Mouse (Mus musculus): ENCODE measurements at regions not wholly inside any gene's neighbourhood (a gene's known extent, or its start where the extent isn't known, plus 50 kb on each side); places are given as distances from the start of the nearest gene placed in this dataset.

DNA sequence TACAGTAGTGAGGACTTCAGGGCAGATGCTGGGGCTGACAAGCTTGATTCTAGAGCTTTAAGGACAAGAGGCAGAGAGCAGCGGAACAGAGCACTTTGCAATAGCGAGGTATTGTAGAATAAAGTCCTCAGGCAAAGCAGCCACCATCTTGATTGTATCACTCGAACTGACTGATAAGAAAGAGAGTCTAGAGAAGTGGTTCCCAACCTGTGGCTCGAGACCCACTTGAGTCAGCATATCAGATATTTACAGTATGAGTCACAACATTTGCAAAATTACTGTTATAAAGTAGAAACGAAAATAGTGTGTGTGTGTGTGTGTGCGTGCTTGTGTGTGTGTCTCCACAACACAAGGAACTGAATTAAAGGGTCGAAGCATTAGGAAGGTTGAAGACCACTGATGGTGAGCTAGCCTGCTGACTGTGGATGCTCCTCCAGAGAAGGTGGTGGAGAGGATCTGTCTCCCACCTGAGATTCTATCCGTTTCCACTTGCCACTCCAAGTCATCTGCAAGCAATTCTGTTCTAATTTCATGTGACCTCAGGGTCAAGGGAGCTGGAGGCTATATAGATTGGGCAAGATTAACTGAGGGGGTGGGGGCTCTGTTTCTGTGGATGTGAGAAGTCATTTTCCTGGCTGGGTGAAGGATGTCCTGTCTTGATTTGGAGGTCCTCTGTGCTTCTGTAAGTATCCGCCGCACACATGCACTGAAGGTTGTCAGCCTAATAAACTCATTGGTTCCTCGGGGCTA is 115.0 kb downstream of the Phlda1 start:
- ATAC-seq (ENCODE audit: low FRiP score), result no peak

GRCm38 (mm10) chr10:111622789-111623188 is 116.7 kb downstream of the Phlda1 start:
- H3K9ac ChIP-seq (ENCODE audit: low read length), result no peak overlapping the region
- no peaks in the 10 kb centered on the region for H3K36me3 ChIP-seq (ENCODE audit: control insufficient read depth, insufficient read depth, low read length)
- DNase-seq (ENCODE audit: low spot score, missing footprints) (no peak), ATAC-seq (ENCODE audit: low FRiP score) (no peak)
- no peak overlapping the region for H3K27ac ChIP-seq (ENCODE audit: low read depth, low read length)
- no peaks in the 10 kb centered on the region for H3K27me3 ChIP-seq (ENCODE audit: control insufficient read depth, insufficient read depth, low read length)
- WGBS, result 60% methylated on average over 4 of the region's 4 CpGs
- H3K4me2 ChIP-seq, result no peak overlapping the region
- no peaks in the 10 kb centered on the region for H3K9me3 ChIP-seq (ENCODE audit: control insufficient read depth, low read length)
- H3K4me3 ChIP-seq (ENCODE audit: low read depth, low read length), result no peak overlapping the region
- H3K4me1 ChIP-seq (ENCODE audit: control insufficient read depth, insufficient read depth, low read length), result no peaks in the 10 kb centered on the region

More for the DNA sequence above, 115.0 kb downstream of the Phlda1 start:
- Histone ChIP-seq H3K9ac (ENCODE audit: low read length) (no peak overlapping the region), H3K9me3 (ENCODE audit: control insufficient read depth, low read length) (no peaks in the 10 kb centered on the region), H3K27me3 (ENCODE audit: control insufficient read depth, insufficient read depth, low read length) (no peaks in the 10 kb centered on the region), H3K27ac (ENCODE audit: low read depth, low read length) (no peak overlapping the region), H3K36me3 (ENCODE audit: control insufficient read depth, insufficient read depth, low read length) (no peaks in the 10 kb centered on the region), H3K4me3 (ENCODE audit: low read depth, low read length) (no peak overlapping the region), H3K4me2 (no peak overlapping the region), H3K4me1 (ENCODE audit: control insufficient read depth, insufficient read depth, low read length) (no peaks in the 10 kb centered on the region)
- no peak for DNase-seq (ENCODE audit: low spot score, missing footprints)
- 86% methylated on average over 11 of the region's 11 CpGs for WGBS

GRCm38 (mm10) chr10:111624021-111624420 is 117.9 kb downstream of the Phlda1 start:
- Histone ChIP-seq H3K9me3 (ENCODE audit: control insufficient read depth, low read length) (no peaks in the 10 kb centered on the region), H3K27me3 (ENCODE audit: control insufficient read depth, insufficient read depth, low read length) (no peaks in the 10 kb centered on the region), H3K36me3 (ENCODE audit: control insufficient read depth, insufficient read depth, low read length) (no peaks in the 10 kb centered on the region)

GRCm38 (mm10) chr10:111624624-111625023 is 118.5 kb downstream of the Phlda1 start:
- Histone ChIP-seq H3K4me3 (ENCODE audit: low read depth, low read length) (no peak overlapping the region), H3K9me3 (ENCODE audit: control insufficient read depth, low read length) (no peaks in the 10 kb centered on the region), H3K27me3 (ENCODE audit: control insufficient read depth, insufficient read depth, low read length) (no peaks in the 10 kb centered on the region), H3K4me2 (no peak overlapping the region), H3K36me3 (ENCODE audit: control insufficient read depth, insufficient read depth, low read length) (no peaks in the 10 kb centered on the region), H3K9ac (ENCODE audit: low read length) (no peak overlapping the region), H3K27ac (ENCODE audit: low read depth, low read length) (no peak overlapping the region), H3K4me1 (ENCODE audit: control insufficient read depth, insufficient read depth, low read length) (no peaks in the 10 kb centered on the region)
- peak; percentile 84 for DNase-seq (ENCODE audit: low spot score, missing footprints)
- 20% methylated on average over 7 of the region's 7 CpGs for WGBS
- ATAC-seq (ENCODE audit: low FRiP score), result no peak

More at GRCm38 (mm10) chr10:111624021-111624420, 117.9 kb downstream of the Phlda1 start:
- Histone ChIP-seq H3K4me3 (ENCODE audit: low read depth, low read length) (no peak overlapping the region), H3K4me1 (ENCODE audit: control insufficient read depth, insufficient read depth, low read length) (no peaks in the 10 kb centered on the region), H3K27ac (ENCODE audit: low read depth, low read length) (no peak overlapping the region), H3K9ac (ENCODE audit: low read length) (no peak overlapping the region), H3K4me2 (no peak overlapping the region)
- no peak for ATAC-seq (ENCODE audit: low FRiP score)
- DNase-seq (ENCODE audit: low spot score, missing footprints), result no peak
- WGBS, result 27% methylated on average over 2 of the region's 2 CpGs

GRCm38 (mm10) chr10:111625573-111625972 is 119.5 kb downstream of the Phlda1 start:
- 95% methylated on average over 11 of the region's 11 CpGs for WGBS
- H3K27ac ChIP-seq (ENCODE audit: low read depth, low read length), result no peak overlapping the region
- no peak overlapping the region for H3K4me3 ChIP-seq (ENCODE audit: low read depth, low read length)
- H3K36me3 ChIP-seq (ENCODE audit: control insufficient read depth, insufficient read depth, low read length), result no peaks in the 10 kb centered on the region
- ATAC-seq (ENCODE audit: low FRiP score), result no peak
- DNase-seq (ENCODE audit: low spot score, missing footprints), result no peak
- H3K4me1 ChIP-seq (ENCODE audit: control insufficient read depth, insufficient read depth, low read length), result no peaks in the 10 kb centered on the region
- H3K9me3 ChIP-seq (ENCODE audit: control insufficient read depth, low read length), result no peaks in the 10 kb centered on the region
- no peak overlapping the region for H3K9ac ChIP-seq (ENCODE audit: low read length)
- no peaks in the 10 kb centered on the region for H3K27me3 ChIP-seq (ENCODE audit: control insufficient read depth, insufficient read depth, low read length)
- no peak overlapping the region for H3K4me2 ChIP-seq

- WGBS, result 93% methylated on average over 6 of the region's 6 CpGs
- H3K27me3 ChIP-seq (ENCODE audit: control insufficient read depth, insufficient read depth, low read length), result no peaks in the 10 kb centered on the region
Observed at GRCm38 (mm10) chr10:111626009-111626408, 119.9 kb downstream of the Phlda1 start.

DNA sequence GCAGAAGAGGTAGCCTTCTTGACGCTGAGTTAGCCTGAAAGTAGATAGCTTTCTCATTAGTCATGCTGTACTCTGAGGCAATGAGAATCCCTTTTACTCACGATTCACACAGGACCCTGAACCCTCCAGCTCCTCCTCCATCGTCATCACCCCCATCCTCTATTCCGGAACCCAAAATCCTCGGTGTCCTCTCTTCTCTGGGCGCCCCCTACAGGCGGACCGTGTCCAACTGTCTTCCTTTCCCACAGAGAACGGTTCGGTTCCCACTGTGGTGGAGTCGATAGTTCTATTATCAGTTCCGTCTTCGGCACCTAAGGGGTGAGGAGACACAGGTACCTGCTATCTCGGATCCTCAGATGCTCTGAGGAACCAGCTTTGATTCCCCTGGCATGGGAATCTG is 130.2 kb downstream of the Phlda1 start:
- Histone ChIP-seq H3K27ac (ENCODE audit: low read depth, low read length) (no peak overlapping the region), H3K4me3 (ENCODE audit: low read depth, low read length) (no peak overlapping the region), H3K27me3 (ENCODE audit: control insufficient read depth, insufficient read depth, low read length) (no peaks in the 10 kb centered on the region), H3K9ac (ENCODE audit: low read length) (no peak overlapping the region), H3K4me2 (no peak overlapping the region), H3K9me3 (ENCODE audit: control insufficient read depth, low read length) (no peaks in the 10 kb centered on the region), H3K36me3 (ENCODE audit: control insufficient read depth, insufficient read depth, low read length) (no peaks in the 10 kb centered on the region), H3K4me1 (ENCODE audit: control insufficient read depth, insufficient read depth, low read length) (no peaks in the 10 kb centered on the region)
- ATAC-seq (ENCODE audit: low FRiP score) (no peak), DNase-seq (ENCODE audit: low spot score, missing footprints) (no peak)
- WGBS, result 64% methylated on average over 14 of the region's 14 CpGs

More at GRCm38 (mm10) chr10:111626009-111626408, 119.9 kb downstream of the Phlda1 start:
- no peak overlapping the region for H3K4me2 ChIP-seq
- no peak overlapping the region for H3K9ac ChIP-seq (ENCODE audit: low read length)
- no peaks in the 10 kb centered on the region for H3K9me3 ChIP-seq (ENCODE audit: control insufficient read depth, low read length)
- no peaks in the 10 kb centered on the region for H3K36me3 ChIP-seq (ENCODE audit: control insufficient read depth, insufficient read depth, low read length)
- DNase-seq (ENCODE audit: low spot score, missing footprints), result no peak
- no peaks in the 10 kb centered on the region for H3K4me1 ChIP-seq (ENCODE audit: control insufficient read depth, insufficient read depth, low read length)
- no peak overlapping the region for H3K4me3 ChIP-seq (ENCODE audit: low read depth, low read length)
- ATAC-seq (ENCODE audit: low FRiP score), result no peak
- H3K27ac ChIP-seq (ENCODE audit: low read depth, low read length), result no peak overlapping the region

GRCm38 (mm10) chr10:111637084-111637735 is 131.1 kb downstream of the Phlda1 start:
- Histone ChIP-seq H3K27me3 (ENCODE audit: control insufficient read depth, insufficient read depth, low read length) (no peaks in the 10 kb centered on the region), H3K4me1 (ENCODE audit: control insufficient read depth, insufficient read depth, low read length) (no peaks in the 10 kb centered on the region), H3K9me3 (ENCODE audit: control insufficient read depth, low read length) (no peaks in the 10 kb centered on the region), H3K9ac (ENCODE audit: low read length) (no peak overlapping the region), H3K36me3 (ENCODE audit: control insufficient read depth, insufficient read depth, low read length) (no peaks in the 10 kb centered on the region), H3K27ac (ENCODE audit: low read depth, low read length) (no peak overlapping the region), H3K4me2 (no peak overlapping the region), H3K4me3 (ENCODE audit: low read depth, low read length) (no peak overlapping the region)
- WGBS, result 92% methylated on average over 12 of the region's 12 CpGs
- ATAC-seq (ENCODE audit: low FRiP score) (no peak), DNase-seq (ENCODE audit: low spot score, missing footprints) (no peak)

DNA sequence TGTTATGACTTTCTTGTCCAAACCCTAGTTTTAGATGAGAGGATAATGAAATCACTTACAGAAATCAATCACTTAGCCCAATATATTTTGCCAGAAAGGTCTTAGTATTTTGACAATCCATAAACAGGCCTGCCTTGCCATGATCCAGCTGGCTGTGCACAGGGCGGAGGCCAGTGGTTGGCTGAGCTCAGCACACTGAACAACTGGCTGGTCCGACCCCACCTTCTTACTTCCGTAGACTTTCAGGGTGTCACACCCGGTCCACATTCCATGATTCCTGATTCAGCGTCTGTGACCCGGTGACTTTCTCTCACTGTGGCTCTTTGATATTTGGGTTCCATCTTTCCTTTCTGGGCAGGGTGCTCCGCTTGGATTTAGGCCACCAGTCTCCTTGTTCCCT is 133.8 kb downstream of the Phlda1 start:
- Histone ChIP-seq H3K36me3 (ENCODE audit: control insufficient read depth, insufficient read depth, low read length) (no peaks in the 10 kb centered on the region), H3K4me3 (ENCODE audit: low read depth, low read length) (no peak overlapping the region), H3K27me3 (ENCODE audit: control insufficient read depth, insufficient read depth, low read length) (no peaks in the 10 kb centered on the region), H3K9ac (ENCODE audit: low read length) (no peak overlapping the region), H3K9me3 (ENCODE audit: control insufficient read depth, low read length) (no peaks in the 10 kb centered on the region), H3K4me2 (no peak overlapping the region), H3K27ac (ENCODE audit: low read depth, low read length) (no peak overlapping the region), H3K4me1 (ENCODE audit: control insufficient read depth, insufficient read depth, low read length) (no peaks in the 10 kb centered on the region)
- WGBS, result 98% methylated on average over 7 of the region's 7 CpGs
- ATAC-seq (ENCODE audit: low FRiP score) (no peak), DNase-seq (ENCODE audit: low spot score, missing footprints) (no peak)

Data from midbrain, embryonic 11.5 days (tissue).